Mouse (Mus musculus): ENCODE measurements around the gene Elovl1. TPM values are rescaled to one million over a fixed set of nuclear protein-coding genes. Genes with fewer than 3 reads are reported as not detected.

Elovl1 gene
- total RNA-seq (2021), result 66.4 and 75.4 TPM in 2 replicates
- long read RNA-seq, experiment 1, transcript Elovl1-201 (8 exons, 1,811 nt), result major isoform, 119 of 129 reads
- long read RNA-seq, experiment 1, partial matches to known transcripts, result 5 of 129 reads
- long read RNA-seq, experiment 1, other reads (novel, unspliced or antisense), result 3 of 129 reads
- long read RNA-seq, experiment 2, transcript Elovl1-201 (8 exons, 1,811 nt), result major isoform, 64 of 72 reads
- long read RNA-seq, experiment 2, partial matches to known transcripts, result 2 of 72 reads
- long read RNA-seq, experiment 2, other reads (novel, unspliced or antisense), result 3 of 72 reads

GRCm38 (mm10) chr4:118427768-118428451 is at the start of gene Elovl1:
Gene Elovl1, plus strand, starts transcription at chr4:118428093.
- peak; percentile 96 for DNase-seq

GRCm38 (mm10) chr4:118383271-118383670 is 44.6 kb upstream of the Elovl1 start:
- no peak for DNase-seq

GRCm38 (mm10) chr4:118387316-118387715 is 40.6 kb upstream of the Elovl1 start:
- no peak for DNase-seq

GRCm38 (mm10) chr4:118390146-118390545 is 37.7 kb upstream of the Elovl1 start:
- DNase-seq, result no peak

- DNase-seq, result no peak
These were observed 33.4 kb upstream of the Elovl1 start for GRCm38 (mm10) chr4:118394505-118394904.

- DNase-seq, result no peak
These were observed 32.6 kb upstream of the Elovl1 start for GRCm38 (mm10) chr4:118395289-118395688.

GRCm38 (mm10) chr4:118396433-118396832 is 31.5 kb upstream of the Elovl1 start:
- DNase-seq, result no peak

GRCm38 (mm10) chr4:118398400-118398799 is 29.5 kb upstream of the Elovl1 start:
- DNase-seq, result no peak

GRCm38 (mm10) chr4:118401421-118401820 is 26.5 kb upstream of the Elovl1 start:
- no peak for DNase-seq

GRCm38 (mm10) chr4:118401918-118402317 is 26.0 kb upstream of the Elovl1 start:
- DNase-seq, result peak; percentile 11

- peak; percentile 37 for DNase-seq
These were observed 25.2 kb upstream of the Elovl1 start for GRCm38 (mm10) chr4:118402701-118403100.

GRCm38 (mm10) chr4:118409142-118409900 is 18.6 kb upstream of the Elovl1 start, which contains the start of the genes Szt2 and Med8:
Gene Szt2, minus strand, starts transcription at chr4:118409273.
Gene Med8, plus strand, starts transcription at chr4:118409337.
- DNase-seq, result peak; percentile 95

- no peak for DNase-seq
These were observed 17.0 kb upstream of the Elovl1 start for GRCm38 (mm10) chr4:118410871-118411270.

- DNase-seq, result no peak
These were observed 14.3 kb upstream of the Elovl1 start for GRCm38 (mm10) chr4:118413553-118413952.

- DNase-seq, result no peak
These were observed 12.1 kb upstream of the Elovl1 start for GRCm38 (mm10) chr4:118415779-118416178.

GRCm38 (mm10) chr4:118416329-118416728 is 11.6 kb upstream of the Elovl1 start:
- DNase-seq, result no peak

- no peak for DNase-seq
These were observed 10.6 kb upstream of the Elovl1 start for GRCm38 (mm10) chr4:118417112-118417797.

- DNase-seq, result no peak
These were observed 6.5 kb upstream of the Elovl1 start for GRCm38 (mm10) chr4:118421384-118421783.

- DNase-seq, result no peak
These were observed 3.2 kb upstream of the Elovl1 start for GRCm38 (mm10) chr4:118424541-118425160.

- DNase-seq, result no peak
These were observed 2.5 kb upstream of the Elovl1 start for GRCm38 (mm10) chr4:118425374-118425773.

GRCm38 (mm10) chr4:118427415-118427767 is 502 bp upstream of the Elovl1 start:
- no peak for DNase-seq
